Mouse (Mus musculus) bone marrow, adult 2 months (tissue): Measurements from ENCODE around the gene Faim. TPM values are rescaled to one million over a fixed set of nuclear protein-coding genes. Genes with fewer than 3 reads are reported as not detected.

ENCODE experiments used
- H3K27ac ChIP-seq: fragments of 200-500 bp; 2 replicates; pipeline ENCODE4 v1.5.1; 2012; ENCODE audit warnings: low read depth, mild to moderate bottlenecking, control low read depth, inconsistent platforms, low read length; ENCODE audit not compliant: control insufficient read depth, poor library complexity, insufficient read depth
- H3K4me1 ChIP-seq: fragments of 200-500 bp; 2 replicates; pipeline ENCODE4 v1.6.1; 2011; ENCODE audit warnings: low read length; ENCODE audit not compliant: control insufficient read depth, insufficient read depth
- H3K4me3 ChIP-seq: fragments of 200-500 bp; replicated peaks from 2 replicates; pipeline ENCODE3; 2011; ENCODE audit warnings: mild to moderate bottlenecking, low read depth, low read length, control low read depth; ENCODE audit not compliant: control insufficient read depth
- CTCF ChIP-seq: fragments of 200-500 bp; IDR thresholded peaks from 2 replicates; pipeline ENCODE4 v1.5.1; 2011; ENCODE audit warnings: low read length, control low read depth; ENCODE audit not compliant: control insufficient read depth, insufficient read depth
- POLR2A ChIP-seq: fragments of 200-500 bp; IDR thresholded peaks from 2 replicates; pipeline ENCODE4 v1.6.1; 2011; ENCODE audit warnings: low read depth, mild to moderate bottlenecking, control low read depth, low read length, borderline replicate concordance; ENCODE audit not compliant: control insufficient read depth
- WGBS: fragments of 180-500 bp; shearing (Covaris S2); methylation state at CpG from one replicate; pipeline ENCODE4 v1.1.7; 2018; 5-methylcytosine and 5-hydroxymethylcytosine counted together
- polyA plus RNA-seq: library from polyadenylated mRNA; stranded (reverse); fragments of >200 nt; gene quantifications from 2 replicates; pipeline ENCODE4 v1.2.4, GENCODE M21; 2011; ENCODE audit warnings: low replicate concordance; ENCODE audit not compliant: missing spikeins, insufficient read depth, insufficient read length

Faim gene
- polyA plus RNA-seq, 1 experiment, result 13.4 TPM

- Histone ChIP-seq H3K27ac (peak overlapping the region; percentile 16; the same call in 1 of the 2 replicates), H3K4me1 (no peaks in the 10 kb centered on the region), H3K4me3 (peak overlapping the region; percentile 64)
- TF ChIP-seq CTCF, result no peak
- TF ChIP-seq POLR2A, result no peak
- under 1% methylated on average over 48 of the region's 50 CpGs for WGBS
Measured at GRCm38 (mm10) chr9:98986476-98987096, 413 bp downstream of the Faim start.

DNA sequence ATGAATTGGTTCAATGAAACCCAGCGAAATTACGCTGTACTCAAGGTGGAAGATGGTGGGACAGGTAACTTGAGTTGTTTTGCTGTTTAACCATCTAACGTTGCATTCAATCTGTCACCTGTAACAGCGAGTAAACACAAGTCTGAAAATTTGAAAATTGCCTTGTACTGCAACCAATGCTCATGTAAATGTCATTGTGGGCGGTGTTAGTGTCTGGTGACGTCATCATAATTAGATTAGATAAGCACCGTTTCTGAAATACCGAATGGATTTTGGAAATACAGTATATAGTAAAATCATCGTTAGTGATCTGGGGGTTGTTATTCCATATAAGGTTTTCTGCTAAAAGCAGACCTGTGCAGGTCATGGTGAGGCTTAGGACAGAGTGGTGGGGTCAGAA is 958 bp downstream of the Faim start:
- H3K4me3 ChIP-seq, result no peak overlapping the region
- no peak overlapping the region for H3K27ac ChIP-seq
- no peak for TF ChIP-seq POLR2A
- no peak for TF ChIP-seq CTCF
- 42% methylated on average over 9 of the region's 9 CpGs for WGBS
- H3K4me1 ChIP-seq, result no peaks in the 10 kb centered on the region

GRCm38 (mm10) chr9:98994103-98994502 is 7.9 kb downstream of the Faim start:
- 89% methylated on average over 4 of the region's 4 CpGs for WGBS

DNA sequence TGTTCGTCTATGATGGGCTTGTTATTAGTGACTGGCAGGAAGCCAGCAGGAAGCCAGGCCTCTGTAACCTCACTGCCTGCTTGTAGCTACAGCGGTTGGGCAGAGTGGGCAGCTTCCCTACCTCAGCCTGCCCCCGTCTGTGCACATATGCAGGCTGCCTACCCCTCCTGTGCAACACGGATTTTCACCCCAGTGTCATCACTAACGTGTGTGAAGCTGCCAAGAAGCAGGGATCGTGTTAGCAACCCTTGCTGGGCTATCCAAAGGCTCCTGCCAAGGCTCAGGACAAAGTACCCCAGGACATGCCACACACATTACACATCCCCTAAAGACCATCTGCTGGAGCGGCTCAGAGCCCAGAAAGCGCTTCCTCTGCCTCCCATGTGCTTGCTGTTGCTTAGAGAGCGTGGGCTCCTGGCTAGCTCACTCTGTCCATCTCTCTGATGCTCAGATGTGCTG is 13.7 kb downstream of the Faim start:
- WGBS, result 36% methylated on average over 9 of the region's 9 CpGs
- no peak for TF ChIP-seq CTCF
- no peak for TF ChIP-seq POLR2A
- H3K4me1 ChIP-seq, result no peaks in the 10 kb centered on the region
- H3K4me3 ChIP-seq, result no peak overlapping the region
- no peak overlapping the region for H3K27ac ChIP-seq

More at GRCm38 (mm10) chr9:98994103-98994502, 7.9 kb downstream of the Faim start:
- no peak overlapping the region for H3K27ac ChIP-seq
- H3K4me3 ChIP-seq, result no peak overlapping the region
- TF ChIP-seq CTCF, result no peak
- TF ChIP-seq POLR2A, result no peak
- no peaks in the 10 kb centered on the region for H3K4me1 ChIP-seq

DNA sequence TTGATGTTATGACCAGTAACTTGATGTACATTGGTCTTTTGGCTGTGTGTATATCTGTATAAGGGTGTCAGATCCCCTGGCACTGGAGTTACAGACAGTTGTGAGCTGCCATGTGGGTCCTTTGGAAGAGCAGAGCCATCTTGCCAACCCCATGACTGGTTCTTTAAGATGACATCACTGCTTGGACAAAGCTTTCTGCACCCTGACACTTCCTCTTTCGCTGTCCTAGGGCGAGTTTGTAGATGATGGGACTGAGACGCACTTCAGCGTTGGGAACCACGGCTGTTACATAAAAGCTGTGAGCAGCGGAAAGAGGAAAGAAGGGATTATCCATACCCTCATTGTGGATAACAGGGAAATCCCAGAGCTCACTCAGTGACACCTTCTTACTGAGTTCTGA is 15.2 kb downstream of the Faim start:
- 57% methylated on average over 6 of the region's 6 CpGs for WGBS
- no peak for TF ChIP-seq POLR2A
- TF ChIP-seq CTCF, result no peak
- H3K27ac ChIP-seq, result no peak overlapping the region

GRCm38 (mm10) chr9:99009069-99009897 is 23.1 kb downstream of the Faim start:
- TF ChIP-seq POLR2A, result no peak
- no peak for TF ChIP-seq CTCF
- Histone ChIP-seq H3K4me1 (peaks cover 1% of the 10 kb centered on the region; the same call in 1 of the 2 replicates), H3K4me3 (peak overlapping the region; percentile 45), H3K27ac (peak overlapping the region; percentile 49)
- WGBS, result 40% methylated on average over 12 of the region's 12 CpGs

More for the DNA sequence above, 15.2 kb downstream of the Faim start:
- Histone ChIP-seq H3K4me3 (no peak overlapping the region), H3K4me1 (no peaks in the 10 kb centered on the region)

DNA sequence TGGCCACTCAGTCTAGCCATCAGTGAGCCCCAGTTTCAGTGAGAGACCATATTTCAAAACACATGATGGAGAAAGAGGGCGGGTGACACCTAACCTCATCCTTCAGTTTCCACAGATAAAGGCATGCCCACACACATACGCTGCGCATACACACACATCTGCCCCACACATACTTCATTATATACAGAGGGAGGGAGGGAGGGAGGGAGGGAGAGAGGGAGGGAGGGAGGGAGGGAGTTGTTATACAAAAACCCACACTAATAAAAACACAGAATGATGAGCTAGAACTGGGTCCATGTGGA is 23.7 kb downstream of the Faim start:
- Histone ChIP-seq H3K4me3 (peak overlapping the region; percentile 45), H3K4me1 (peaks cover 1% of the 10 kb centered on the region; the same call in 1 of the 2 replicates), H3K27ac (peak overlapping the region; percentile 49)
- WGBS, result 30% methylated on average over 3 of the region's 3 CpGs
- TF ChIP-seq CTCF (no peak), POLR2A (no peak)

DNA sequence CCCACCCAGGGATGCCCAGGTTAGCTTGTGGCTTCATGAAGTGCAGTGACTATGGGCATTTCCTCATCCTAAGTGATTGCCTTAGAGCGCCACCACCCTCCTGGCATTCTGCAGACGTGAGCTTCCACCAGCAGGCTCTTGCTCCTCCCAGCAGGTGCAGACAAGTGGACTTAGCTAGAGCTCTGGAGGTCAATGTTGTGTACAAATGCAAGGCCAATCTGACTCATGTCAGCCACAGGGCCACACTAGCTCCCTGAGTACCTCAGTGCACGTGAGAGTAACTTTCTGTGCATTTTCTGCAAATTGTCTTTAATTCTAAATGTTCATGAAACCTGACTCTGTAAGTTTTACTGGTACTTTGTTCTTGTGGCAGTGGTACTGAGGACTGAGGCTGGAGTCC is 30.1 kb downstream of the Faim start:
- no peaks in the 10 kb centered on the region; the same call in 1 of the 2 replicates for H3K4me1 ChIP-seq
- no peak overlapping the region for H3K4me3 ChIP-seq
- TF ChIP-seq CTCF (no peak), POLR2A (no peak)
- H3K27ac ChIP-seq, result no peak overlapping the region
- 50% methylated on average over 3 of the region's 3 CpGs for WGBS

DNA sequence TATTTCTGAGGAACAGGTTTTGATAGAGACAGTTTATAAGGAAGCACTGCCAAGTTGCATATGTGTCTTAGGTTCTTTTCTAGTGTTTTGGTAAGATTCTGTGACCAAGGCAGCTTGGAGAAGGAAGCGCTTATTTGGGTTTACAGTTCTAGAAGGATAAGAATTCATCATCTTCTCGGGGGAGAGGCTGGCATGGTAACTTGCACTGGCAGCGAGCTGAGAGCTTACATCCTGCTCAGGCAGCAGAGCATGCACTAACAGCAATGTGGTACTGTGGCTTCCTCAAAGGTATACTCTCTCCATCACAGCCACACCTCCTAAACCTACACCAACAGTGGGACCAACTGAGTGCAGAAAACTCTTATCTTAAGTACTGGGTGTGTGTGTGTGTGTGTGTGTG is 30.6 kb downstream of the Faim start:
- Histone ChIP-seq H3K27ac (no peak overlapping the region), H3K4me1 (no peaks in the 10 kb centered on the region; the same call in 1 of the 2 replicates), H3K4me3 (no peak overlapping the region)
- WGBS, result 57% methylated on average over 3 of the region's 3 CpGs
- TF ChIP-seq POLR2A, result no peak
- TF ChIP-seq CTCF, result no peak
